Mouse (Mus musculus): ENCODE measurements around the gene Slc6a1. TPM values are rescaled to one million over a fixed set of nuclear protein-coding genes. Genes with fewer than 3 reads are reported as not detected.

Slc6a1 gene
- 1 to 10 TPM in 1 of 2 experiments, under 1 TPM in 1; 0.17 to 2.3 TPM for polyA plus RNA-seq (2017; shearing (Covaris generic))

GRCm38 (mm10) chr6:114282469-114283277, at the start of gene Slc6a1:
TSS of gene Slc6a1 (plus strand) at chr6:114282635.

Other genes starting within 250 kb of the Slc6a1 start
- under 1 TPM; 0.24 to 0.51 TPM for gene Atp2b2, start 240.0 kb upstream of the Slc6a1 start, polyA plus RNA-seq (2017; shearing (Covaris generic))
- 1 to 10 TPM in 1 of 2 experiments, under 1 TPM in 1; 0.20 to 1.1 TPM for gene Slc6a11, start 151.4 kb upstream of the Slc6a1 start, polyA plus RNA-seq (2017; shearing (Covaris generic))
- gene Hrh1, start 115.3 kb downstream of the Slc6a1 start, polyA plus RNA-seq (2017; shearing (Covaris generic)): not detected

Measured in inflammation-experienced regulatory T-cells (primary cell).